Mouse (Mus musculus) limb, embryonic 10.5 days (tissue): ENCODE measurements around the gene Ttc22. TPM values are rescaled to one million over a fixed set of nuclear protein-coding genes. Genes with fewer than 3 reads are reported as not detected.

ENCODE experiments used
- DNase-seq: peaks from one replicate; pipeline ENCODE4 v3.0.0-alpha.2; 2017; ENCODE audit warnings: low spot score
- H3K27ac ChIP-seq: fragments of 300-500 bp; sonication (generic); 2 replicates; pipeline ENCODE4 v1.5.1; 2016; ENCODE audit warnings: mild to moderate bottlenecking
- H3K27me3 ChIP-seq: fragments of 300-500 bp; sonication (generic); 2 replicates; pipeline ENCODE4 v1.6.1; 2016; ENCODE audit warnings: low read depth, mild to moderate bottlenecking; ENCODE audit not compliant: poor library complexity, severe bottlenecking
- H3K36me3 ChIP-seq: fragments of 300-500 bp; sonication (generic); 2 replicates; pipeline ENCODE4 v1.6.1; 2016; ENCODE audit warnings: mild to moderate bottlenecking, moderate library complexity
- H3K4me1 ChIP-seq: fragments of 300-500 bp; sonication (generic); 2 replicates; pipeline ENCODE4 v1.6.1; 2016
- H3K4me3 ChIP-seq: fragments of 300-500 bp; sonication (generic); 2 replicates; pipeline ENCODE4 v1.5.1; 2016; ENCODE audit warnings: mild to moderate bottlenecking, moderate library complexity
- H3K9me3 ChIP-seq: fragments of 300-500 bp; sonication (generic); replicated peaks from 2 replicates; pipeline ENCODE4 v1.6.1; 2016; ENCODE audit warnings: mild to moderate bottlenecking
- WGBS: fragments of 180-500 bp; shearing (Covaris S2); methylation state at CpG from one replicate; pipeline ENCODE4 v1.1.7; 2016; 5-methylcytosine and 5-hydroxymethylcytosine counted together
- polyA plus RNA-seq: library from polyadenylated mRNA; unstranded; fragments of >200 nt; fragmentation: Nextera tagmentation; extraction: Ambion mirVana; gene quantifications from 2 replicates; pipeline ENCODE4 v1.2.1, GENCODE M21; 2016

Ttc22 gene
- polyA plus RNA-seq, 1 experiment from 2014 or later: 0.14 TPM

- H3K36me3 ChIP-seq: no peaks in the 10 kb centered on the region
- no peak for DNase-seq
- no peak overlapping the region for H3K27ac ChIP-seq
- 33% methylated on average over 28 of the region's 28 CpGs for WGBS
- no peak overlapping the region; the same call in 1 of the 2 replicates for H3K4me3 ChIP-seq
- no peaks in the 10 kb centered on the region for H3K9me3 ChIP-seq
- peaks cover 35% of the 10 kb centered on the region for H3K4me1 ChIP-seq
- H3K27me3 ChIP-seq: peaks cover 73% of the 10 kb centered on the region
Measured at GRCm38 (mm10) chr4:106622712-106623111, 480 bp downstream of the Ttc22 start.

DNA sequence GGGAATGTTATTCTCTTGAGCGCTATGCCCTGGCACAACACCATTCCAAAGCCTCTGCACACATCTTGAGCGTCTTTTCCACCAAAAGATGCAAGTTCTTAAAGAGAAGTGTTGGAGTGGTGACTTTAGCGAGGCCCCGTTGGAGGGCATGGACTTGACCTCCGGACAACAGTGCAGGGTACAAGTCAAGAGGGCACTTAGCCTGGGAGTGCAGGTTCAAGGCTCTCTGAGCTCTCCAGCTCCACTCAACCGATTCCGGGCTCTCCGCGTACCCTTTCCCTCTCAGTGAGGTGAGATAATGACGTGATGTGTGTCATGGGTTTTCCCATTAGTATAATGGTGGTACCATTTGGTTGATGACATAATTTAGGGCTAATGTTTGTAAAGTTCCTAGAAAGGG lies 2.0 kb downstream of the Ttc22 start:
- Histone ChIP-seq H3K27ac (no peak overlapping the region), H3K4me3 (no peak overlapping the region), H3K4me1 (peaks cover 42% of the 10 kb centered on the region), H3K36me3 (no peaks in the 10 kb centered on the region), H3K9me3 (no peaks in the 10 kb centered on the region), H3K27me3 (peaks cover 79% of the 10 kb centered on the region)
- no peak for DNase-seq
- 93% methylated on average over 10 of the region's 10 CpGs for WGBS

DNA sequence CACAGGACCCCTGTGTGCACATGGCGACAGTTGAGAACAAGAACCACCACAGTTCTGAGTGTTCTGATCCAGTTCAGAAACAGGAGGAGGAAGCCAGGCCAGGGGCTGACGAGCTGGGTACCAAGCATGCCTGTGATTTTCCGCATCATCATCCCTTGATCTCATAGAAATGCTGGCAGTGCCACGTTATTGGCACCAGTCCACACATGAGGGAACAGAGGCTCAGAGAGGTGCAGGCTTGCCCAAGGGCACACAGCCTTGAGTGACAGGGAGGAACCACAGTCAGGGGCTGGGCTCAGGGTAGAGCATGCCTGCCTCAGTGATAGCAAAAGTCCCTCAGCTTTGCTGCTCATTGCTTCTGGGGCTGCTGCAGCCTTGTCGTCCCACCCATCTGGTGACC lies 5.6 kb downstream of the Ttc22 start:
- no peak overlapping the region for H3K27ac ChIP-seq
- peaks cover 54% of the 10 kb centered on the region for H3K27me3 ChIP-seq
- WGBS: 86% methylated on average over 5 of the region's 5 CpGs
- no peaks in the 10 kb centered on the region for H3K9me3 ChIP-seq
- no peaks in the 10 kb centered on the region for H3K36me3 ChIP-seq
- peaks cover 44% of the 10 kb centered on the region for H3K4me1 ChIP-seq
- H3K4me3 ChIP-seq: no peak overlapping the region
- no peak for DNase-seq

DNA sequence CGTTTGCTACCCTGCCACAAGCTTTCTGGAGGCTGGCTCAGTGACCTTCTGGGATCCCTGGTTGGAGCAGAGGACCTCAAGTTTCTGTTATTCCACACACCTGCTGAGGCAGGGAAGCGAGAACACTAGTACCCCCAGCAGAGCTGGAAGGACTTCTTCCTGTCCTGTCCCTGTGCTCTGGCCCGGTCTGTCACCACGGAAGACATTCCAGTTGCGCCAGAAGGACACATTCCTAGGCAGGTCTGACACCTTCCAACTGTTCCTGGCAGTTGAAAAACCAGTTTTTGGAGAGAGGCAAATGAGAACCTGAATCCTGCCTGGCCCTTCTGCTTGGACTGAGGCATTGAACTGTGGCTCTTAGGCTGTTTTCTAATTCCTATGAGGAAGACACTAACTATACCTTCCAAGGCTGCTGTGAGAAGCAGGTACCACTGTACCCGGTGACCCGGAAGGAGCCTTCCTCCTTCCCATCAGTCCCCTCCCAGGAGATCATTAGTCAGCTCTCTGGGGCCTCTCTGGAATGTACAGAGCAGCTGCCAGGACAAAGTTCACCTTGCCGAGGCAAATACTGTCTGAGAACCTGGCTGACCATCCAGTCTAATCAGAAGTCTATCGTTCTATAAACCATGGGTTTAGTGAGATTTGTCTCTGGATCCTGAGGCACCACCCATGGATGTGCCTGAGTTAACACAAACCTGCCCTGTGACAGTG lies 6.6 kb downstream of the Ttc22 start:
- Histone ChIP-seq H3K27ac (no peak overlapping the region), H3K9me3 (no peaks in the 10 kb centered on the region), H3K36me3 (no peaks in the 10 kb centered on the region), H3K4me3 (no peak overlapping the region), H3K4me1 (peaks cover 51% of the 10 kb centered on the region), H3K27me3 (peaks cover 48% of the 10 kb centered on the region)
- no peak for DNase-seq
- WGBS: 42% methylated on average over 9 of the region's 9 CpGs

- WGBS: 64% methylated on average over 5 of the region's 5 CpGs
- peaks cover 42% of the 10 kb centered on the region for H3K27me3 ChIP-seq
- DNase-seq: no peak
Measured at GRCm38 (mm10) chr4:106629374-106629773, 7.1 kb downstream of the Ttc22 start.

GRCm38 (mm10) chr4:106630333-106631220 lies 8.3 kb downstream of the Ttc22 start:
- peaks cover 53% of the 10 kb centered on the region for H3K4me1 ChIP-seq
- no peak overlapping the region for H3K4me3 ChIP-seq
- WGBS: 24% methylated on average over 14 of the region's 14 CpGs
- H3K27ac ChIP-seq: peak overlapping the region; percentile 53; the same call in 1 of the 2 replicates
- H3K9me3 ChIP-seq: no peaks in the 10 kb centered on the region
- peak; percentile 74 for DNase-seq
- H3K27me3 ChIP-seq: peaks cover 30% of the 10 kb centered on the region
- H3K36me3 ChIP-seq: no peaks in the 10 kb centered on the region

More at GRCm38 (mm10) chr4:106629374-106629773, 7.1 kb downstream of the Ttc22 start:
- peaks cover 56% of the 10 kb centered on the region for H3K4me1 ChIP-seq
- no peaks in the 10 kb centered on the region for H3K36me3 ChIP-seq
- no peaks in the 10 kb centered on the region for H3K9me3 ChIP-seq
- H3K27ac ChIP-seq: no peak overlapping the region
- H3K4me3 ChIP-seq: no peak overlapping the region

GRCm38 (mm10) chr4:106632313-106632712 lies 10.1 kb downstream of the Ttc22 start:
- Histone ChIP-seq H3K4me1 (peaks cover 36% of the 10 kb centered on the region), H3K4me3 (no peak overlapping the region), H3K27me3 (peaks cover 30% of the 10 kb centered on the region; the same call in 1 of the 2 replicates), H3K9me3 (no peaks in the 10 kb centered on the region), H3K36me3 (no peaks in the 10 kb centered on the region), H3K27ac (no peak overlapping the region)
- no peak for DNase-seq
- 83% methylated on average over 1 of the region's 3 CpGs for WGBS

DNA sequence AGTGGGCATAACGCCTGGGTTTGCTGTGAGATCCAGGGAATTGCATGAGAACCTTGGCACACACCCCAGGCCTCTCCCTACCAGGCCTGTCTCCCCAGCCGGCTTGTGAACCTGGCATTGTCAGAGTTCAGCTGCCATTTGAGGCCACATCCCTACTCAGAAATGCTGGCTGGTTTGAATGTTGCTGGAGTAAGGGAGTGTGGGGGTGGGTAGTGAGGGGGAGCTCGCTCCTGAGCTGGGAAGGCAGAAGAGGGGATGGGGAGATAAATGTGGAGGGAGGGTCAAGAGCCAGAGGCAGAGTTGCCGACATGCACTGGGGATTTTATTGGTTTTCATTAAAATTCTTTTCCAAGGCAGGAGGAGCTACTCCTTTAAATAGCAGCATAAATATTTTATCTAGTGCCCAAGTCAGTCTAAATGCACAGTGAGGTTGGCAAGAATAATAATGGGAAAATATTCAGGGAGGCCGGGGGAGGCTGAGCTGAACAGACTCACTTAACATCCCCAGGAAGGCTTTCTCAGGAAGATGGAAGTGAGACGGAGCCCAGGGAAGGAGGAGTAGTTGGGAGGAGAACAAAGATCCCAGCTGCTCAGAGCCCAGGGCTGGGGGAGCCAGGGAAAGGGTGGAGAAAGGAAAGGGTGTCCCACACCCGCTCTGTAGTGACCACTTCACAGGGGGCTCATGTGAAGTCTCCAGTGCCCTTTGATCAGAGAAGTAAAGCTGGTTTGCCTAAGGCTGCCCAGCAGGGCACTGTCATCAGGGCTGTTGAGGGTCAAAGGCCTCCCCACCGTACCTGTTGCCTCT lies 11.3 kb downstream of the Ttc22 start:
- WGBS: 40% methylated on average over 8 of the region's 8 CpGs

GRCm38 (mm10) chr4:106634086-106634479 lies 11.9 kb downstream of the Ttc22 start:
- Histone ChIP-seq H3K9me3 (no peaks in the 10 kb centered on the region), H3K36me3 (no peaks in the 10 kb centered on the region), H3K4me3 (no peak overlapping the region), H3K4me1 (peaks cover 28% of the 10 kb centered on the region), H3K27me3 (peaks cover 18% of the 10 kb centered on the region; the same call in 1 of the 2 replicates), H3K27ac (no peak overlapping the region)
- no peak for DNase-seq
- WGBS: 62% methylated on average over 9 of the region's 9 CpGs

More for the DNA sequence above, 11.3 kb downstream of the Ttc22 start:
- H3K9me3 ChIP-seq: no peaks in the 10 kb centered on the region
- DNase-seq: no peak
- H3K27me3 ChIP-seq: peaks cover 24% of the 10 kb centered on the region; the same call in 1 of the 2 replicates
- H3K4me1 ChIP-seq: peaks cover 32% of the 10 kb centered on the region
- H3K36me3 ChIP-seq: no peaks in the 10 kb centered on the region
- H3K4me3 ChIP-seq: no peak overlapping the region
- no peak overlapping the region for H3K27ac ChIP-seq

- H3K27ac ChIP-seq: peak overlapping the region; percentile 30; the same call in 1 of the 2 replicates
- H3K27me3 ChIP-seq: no peaks in the 10 kb centered on the region
- no peak for DNase-seq
- no peaks in the 10 kb centered on the region for H3K9me3 ChIP-seq
- no peak overlapping the region for H3K4me3 ChIP-seq
- 22% methylated on average over 8 of the region's 8 CpGs for WGBS
- no peaks in the 10 kb centered on the region for H3K36me3 ChIP-seq
- peaks cover 15% of the 10 kb centered on the region for H3K4me1 ChIP-seq
Measured at GRCm38 (mm10) chr4:106643483-106644217, 21.4 kb downstream of the Ttc22 start.

DNA sequence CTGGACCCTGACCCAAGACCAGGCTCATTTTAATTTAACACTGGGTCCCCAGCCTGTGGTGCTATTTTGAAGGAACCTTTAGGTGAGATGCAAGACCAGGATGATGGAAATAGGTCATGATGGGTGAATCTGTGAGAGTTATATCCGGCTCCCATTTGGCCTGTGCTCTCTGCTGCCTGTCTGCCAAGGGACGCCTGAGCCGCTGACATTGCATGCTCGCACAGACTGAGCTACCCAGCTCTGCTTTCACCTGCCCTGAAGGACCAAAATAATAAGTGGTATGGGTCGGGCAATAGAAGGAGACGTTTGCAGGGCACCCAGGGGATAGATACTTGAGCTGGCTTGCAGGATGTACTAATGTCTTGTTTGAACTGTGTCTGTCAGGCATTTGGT lies 22.0 kb downstream of the Ttc22 start:
- H3K4me1 ChIP-seq: peaks cover 15% of the 10 kb centered on the region
- no peak overlapping the region for H3K4me3 ChIP-seq
- H3K27me3 ChIP-seq: no peaks in the 10 kb centered on the region
- WGBS: 72% methylated on average over 6 of the region's 6 CpGs
- no peak for DNase-seq
- no peaks in the 10 kb centered on the region for H3K9me3 ChIP-seq
- 0 out of 2 replicates have a peak overlapping the region, but pooled peaks have one; percentile 5 for H3K27ac ChIP-seq
- H3K36me3 ChIP-seq: no peaks in the 10 kb centered on the region

DNA sequence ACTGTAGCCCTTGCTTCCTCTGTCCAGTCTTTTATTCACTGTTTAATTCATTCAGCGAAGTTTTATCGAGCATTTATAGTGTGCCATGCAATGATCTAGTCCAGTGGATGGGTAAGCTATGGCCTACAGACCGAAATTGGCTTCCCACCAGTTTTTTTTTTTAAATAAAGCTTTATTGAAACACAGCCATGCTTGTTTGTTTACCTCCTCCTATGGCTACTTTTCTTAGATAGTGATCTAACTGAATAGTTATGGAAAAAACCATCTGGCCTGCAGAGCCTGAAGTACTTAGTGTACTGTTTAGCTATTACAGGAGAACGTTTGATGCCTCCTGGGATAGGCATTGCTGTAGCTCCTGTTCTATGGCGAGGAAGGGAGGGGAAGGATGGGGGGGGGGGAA lies 23.6 kb downstream of the Ttc22 start:
- Histone ChIP-seq H3K4me1 (peaks cover 15% of the 10 kb centered on the region), H3K27ac (no peak overlapping the region), H3K36me3 (no peaks in the 10 kb centered on the region), H3K4me3 (no peak overlapping the region), H3K9me3 (no peaks in the 10 kb centered on the region), H3K27me3 (no peaks in the 10 kb centered on the region)
- DNase-seq: no peak
- 86% methylated on average over 5 of the region's 5 CpGs for WGBS
